Mouse (Mus musculus) lung, postnatal 0 days (tissue): ENCODE results near the gene Gps2. TPM values are rescaled to one million over a fixed set of nuclear protein-coding genes. Genes with fewer than 3 reads are reported as not detected.

Experiments used
- ATAC-seq: fragments of 200-750 bp; cut with Nextera tagmentation; 2 replicates; pipeline ENCODE4 v1.8.0; 2017; ENCODE audit warnings: moderate library complexity
- DNase-seq: peaks from one replicate; pipeline ENCODE4 v3.0.0-alpha.2; 2016; ENCODE audit warnings: low spot score
- H3K27ac ChIP-seq: fragments of 300-500 bp; sonication (generic); 2 replicates; pipeline ENCODE4 v1.5.1; 2014; ENCODE audit warnings: antibody characterized with exemption, mild to moderate bottlenecking, low read length, mixed read lengths
- H3K27me3 ChIP-seq: fragments of 300-500 bp; sonication (generic); replicated peaks from 2 replicates; pipeline ENCODE4 v1.6.1; 2014; ENCODE audit warnings: low read length, mixed read lengths; ENCODE audit not compliant: insufficient read depth
- H3K36me3 ChIP-seq: fragments of 300-500 bp; sonication (generic); 2 replicates; pipeline ENCODE4 v1.6.1; 2014; ENCODE audit warnings: low read length, mixed read lengths; ENCODE audit not compliant: insufficient read depth
- H3K4me1 ChIP-seq: fragments of 300-500 bp; sonication (generic); 2 replicates; pipeline ENCODE4 v1.6.1; 2014; ENCODE audit warnings: antibody characterized with exemption, low read depth, low read length, mixed read lengths; ENCODE audit not compliant: insufficient read depth
- H3K4me2 ChIP-seq: fragments of 300-500 bp; sonication (generic); replicated peaks from 2 replicates; pipeline ENCODE4 v1.6.1; 2014; ENCODE audit warnings: low read depth, mild to moderate bottlenecking, low read length, moderate library complexity, mixed read lengths
- H3K4me3 ChIP-seq: fragments of 300-500 bp; sonication (generic); 2 replicates; pipeline ENCODE4 v1.5.1; 2014; ENCODE audit warnings: low read depth, low read length
- H3K9ac ChIP-seq: fragments of 300-500 bp; sonication (generic); replicated peaks from 2 replicates; pipeline ENCODE4 v1.6.1; 2014; ENCODE audit warnings: low read depth, mild to moderate bottlenecking
- H3K9me3 ChIP-seq: fragments of 300-500 bp; sonication (generic); 2 replicates; pipeline ENCODE4 v1.6.1; 2016; ENCODE audit warnings: low read length, mixed read lengths
- CTCF ChIP-seq: IDR thresholded peaks from 2 replicates; pipeline ENCODE4 v1.5.1; 2016; ENCODE audit warnings: antibody characterized with exemption, mild to moderate bottlenecking
- EP300 ChIP-seq: IDR thresholded peaks from 2 replicates; pipeline ENCODE4 v1.6.1; 2016; ENCODE audit warnings: antibody characterized with exemption, mild to moderate bottlenecking, control low read depth
- WGBS: fragments of 180-500 bp; shearing (Covaris S2); extraction: QIAGEN DNeasy Blood & Tissue Kit; methylation state at CpG from one replicate; pipeline ENCODE4 v1.1.7; 2014; 5-methylcytosine and 5-hydroxymethylcytosine counted together
- polyA plus RNA-seq: library from polyadenylated mRNA; unstranded; fragments of >200 nt; fragmentation: Nextera tagmentation; extraction: Ambion mirVana; gene quantifications from 2 replicates; pipeline ENCODE4 v1.2.1, GENCODE M21; 2015

Gene Gps2
- polyA plus RNA-seq, 1 experiment from 2014 or later, result 59.1 TPM

- Histone ChIP-seq H3K36me3 (peaks cover 30% of the 10 kb centered on the region), H3K27me3 (no peaks in the 10 kb centered on the region), H3K4me2 (peak overlapping the region; percentile 99), H3K9ac (peak overlapping the region; percentile 89; the same call in 1 of the 2 replicates), H3K9me3 (no peaks in the 10 kb centered on the region), H3K4me3 (peak overlapping the region; percentile 92; the same call in 1 of the 2 replicates), H3K4me1 (peaks cover 16% of the 10 kb centered on the region; the same call in 1 of the 2 replicates), H3K27ac (peak overlapping the region; percentile 96)
- no peak for ATAC-seq
- no peak for TF ChIP-seq EP300
- TF ChIP-seq CTCF, result no peak
- no peak for DNase-seq
- 66% methylated on average over 9 of the region's 9 CpGs for WGBS
Measured at GRCm38 (mm10) chr11:69919053-69919452, 5.4 kb downstream of the Gps2 start.

- ATAC-seq (peak; percentile 35), DNase-seq (peak; percentile 94)
- 2% methylated on average over 17 of the region's 17 CpGs for WGBS
- Histone ChIP-seq H3K27ac (peak overlapping the region; percentile 96), H3K4me3 (peak overlapping the region; percentile 92), H3K4me1 (peaks cover 12% of the 10 kb centered on the region; the same call in 1 of the 2 replicates), H3K27me3 (no peaks in the 10 kb centered on the region), H3K36me3 (peaks cover 30% of the 10 kb centered on the region), H3K4me2 (peak overlapping the region; percentile 99), H3K9me3 (no peaks in the 10 kb centered on the region), H3K9ac (peak overlapping the region; percentile 89)
- TF ChIP-seq CTCF (no peak), EP300 (no peak)
Measured at GRCm38 (mm10) chr11:69919661-69920265, 6.1 kb downstream of the Gps2 start.

GRCm38 (mm10) chr11:69920266-69921031 is 6.8 kb downstream of the Gps2 start:
- TF ChIP-seq EP300 (no peak), CTCF (no peak)
- no peak for DNase-seq

GRCm38 (mm10) chr11:69921114-69922011 is 7.7 kb downstream of the Gps2 start, which contains the start of gene Eif5a:
TSS of gene Eif5a (minus strand) at chr11:69921958.
- H3K9me3 ChIP-seq, result no peaks in the 10 kb centered on the region
- TF ChIP-seq EP300 (no peak), CTCF (peak; percentile 80)
- peak within 1 kb of the TSS; percentile 89 for H3K9ac ChIP-seq
- H3K27ac ChIP-seq, result peak within 1 kb of the TSS; percentile 96
- peak; percentile 100 for DNase-seq
- under 1% methylated on average over 66 of the region's 78 CpGs for WGBS
- peaks cover 8% of the 10 kb centered on the region; the same call in 1 of the 2 replicates for H3K4me1 ChIP-seq
- H3K36me3 ChIP-seq, result peaks cover 19% of the 10 kb centered on the region
- no peaks in the 10 kb centered on the region for H3K27me3 ChIP-seq
- ATAC-seq, result peak; percentile 95
- H3K4me3 ChIP-seq, result peak within 1 kb of the TSS; percentile 92
- peak within 1 kb of the TSS; percentile 99 for H3K4me2 ChIP-seq

More at GRCm38 (mm10) chr11:69920266-69921031, 6.8 kb downstream of the Gps2 start:
- Histone ChIP-seq H3K4me1 (peaks cover 8% of the 10 kb centered on the region; the same call in 1 of the 2 replicates), H3K4me3 (peak overlapping the region; percentile 92), H3K9me3 (no peaks in the 10 kb centered on the region), H3K27ac (peak overlapping the region; percentile 96), H3K27me3 (no peaks in the 10 kb centered on the region), H3K4me2 (peak overlapping the region; percentile 99), H3K36me3 (peaks cover 26% of the 10 kb centered on the region), H3K9ac (peak overlapping the region; percentile 89)
- under 1% methylated on average over 39 of the region's 65 CpGs for WGBS
- peak; percentile 16 for ATAC-seq

- H3K4me1 ChIP-seq, result peaks cover 8% of the 10 kb centered on the region; the same call in 1 of the 2 replicates
- ATAC-seq (no peak), DNase-seq (no peak)
- H3K36me3 ChIP-seq, result peaks cover 11% of the 10 kb centered on the region; the same call in 1 of the 2 replicates
- peak; percentile 60; the same call in 1 of the 2 replicates for TF ChIP-seq EP300
- TF ChIP-seq CTCF, result no peak
- H3K4me3 ChIP-seq, result peak overlapping the region; percentile 50
- H3K27me3 ChIP-seq, result no peaks in the 10 kb centered on the region
- peak overlapping the region; percentile 54 for H3K4me2 ChIP-seq
- H3K9me3 ChIP-seq, result no peaks in the 10 kb centered on the region
- peak overlapping the region; percentile 58 for H3K9ac ChIP-seq
- H3K27ac ChIP-seq, result peak overlapping the region; percentile 96
- WGBS, result 1% methylated on average over 12 of the region's 12 CpGs
Measured at GRCm38 (mm10) chr11:69922012-69922756, 8.5 kb downstream of the Gps2 start.
